Mouse (Mus musculus) hindbrain, embryonic 11.5 days (tissue): ENCODE measurements around the gene Lman2. TPM values are rescaled to one million over a fixed set of nuclear protein-coding genes. Genes with fewer than 3 reads are reported as not detected.

Source experiments
- ATAC-seq: fragments of 200-750 bp; cut with Nextera tagmentation; 2 replicates; pipeline ENCODE4 v1.8.0; 2017; ENCODE audit warnings: mild to moderate bottlenecking, moderate TSS enrichment, moderate library complexity; ENCODE audit not compliant: low FRiP score
- DNase-seq: peaks from one replicate; pipeline ENCODE4 v3.0.0-alpha.2; 2015; ENCODE audit warnings: low spot score
- H3K27ac ChIP-seq: fragments of 300-500 bp; sonication (generic); 2 replicates; pipeline ENCODE4 v1.5.1; 2014; ENCODE audit warnings: mild to moderate bottlenecking, low read depth, low read length
- H3K27me3 ChIP-seq: fragments of 300-500 bp; sonication (generic); 2 replicates; pipeline ENCODE4 v1.6.1; 2014; ENCODE audit warnings: mild to moderate bottlenecking, low read length, moderate library complexity, mixed read lengths; ENCODE audit not compliant: control insufficient read depth, insufficient read depth
- H3K36me3 ChIP-seq: fragments of 300-500 bp; sonication (generic); 2 replicates; pipeline ENCODE4 v1.6.1; 2014; ENCODE audit warnings: mild to moderate bottlenecking, low read length, moderate library complexity, mixed read lengths; ENCODE audit not compliant: control insufficient read depth, insufficient read depth
- H3K4me1 ChIP-seq: fragments of 300-500 bp; sonication (generic); replicated peaks from 2 replicates; pipeline ENCODE4 v1.6.1; 2014; ENCODE audit warnings: low read length, mixed read lengths; ENCODE audit not compliant: control insufficient read depth, insufficient read depth
- H3K4me2 ChIP-seq: fragments of 300-500 bp; sonication (generic); replicated peaks from 2 replicates; pipeline ENCODE4 v1.6.1; 2014; ENCODE audit warnings: mild to moderate bottlenecking, low read depth, low read length
- H3K4me3 ChIP-seq: fragments of 300-500 bp; sonication (generic); 2 replicates; pipeline ENCODE4 v1.5.1; 2014; ENCODE audit warnings: low read depth, low read length
- H3K9ac ChIP-seq: fragments of 300-500 bp; sonication (generic); 2 replicates; pipeline ENCODE4 v1.6.1; 2014; ENCODE audit warnings: low read depth, low read length
- H3K9me3 ChIP-seq: fragments of 300-500 bp; sonication (generic); 2 replicates; pipeline ENCODE4 v1.6.1; 2016; ENCODE audit warnings: low read length; ENCODE audit not compliant: control insufficient read depth
- WGBS: fragments of 180-500 bp; shearing (Covaris S2); extraction: QIAGEN DNeasy Blood & Tissue Kit; methylation state at CpG from one replicate; pipeline ENCODE4 v1.1.7; 2014; 5-methylcytosine and 5-hydroxymethylcytosine counted together
- polyA plus RNA-seq: library from polyadenylated mRNA; unstranded; fragments of >200 nt; fragmentation: Nextera tagmentation; extraction: Ambion mirVana; gene quantifications from 2 replicates; pipeline ENCODE4 v1.2.1, GENCODE M21; 2014

The Lman2 gene
- polyA plus RNA-seq, 1 experiment from 2014 or later, result 64.8 TPM

- Histone ChIP-seq H3K4me3 (peak overlapping the region; percentile 97), H3K9me3 (no peaks in the 10 kb centered on the region), H3K27me3 (no peaks in the 10 kb centered on the region), H3K4me1 (no peaks in the 10 kb centered on the region; the same call in 1 of the 2 replicates), H3K36me3 (no peaks in the 10 kb centered on the region), H3K27ac (no peak overlapping the region), H3K4me2 (peak overlapping the region; percentile 65), H3K9ac (peak overlapping the region; percentile 28; the same call in 1 of the 2 replicates)
- ATAC-seq (no peak), DNase-seq (no peak)
Observed at GRCm38 (mm10) chr13:55361145-55361544, 1.4 kb downstream of the Lman2 start.

- 90% methylated on average over 11 of the region's 11 CpGs for WGBS
- no peak for ATAC-seq
- H3K36me3 ChIP-seq, result peaks cover 30% of the 10 kb centered on the region
Observed at GRCm38 (mm10) chr13:55346745-55347144, 15.8 kb downstream of the Lman2 start.

GRCm38 (mm10) chr13:55344286-55344685, 18.3 kb downstream of the Lman2 start:
- no peak for DNase-seq
- 88% methylated on average over 7 of the region's 7 CpGs for WGBS

More at GRCm38 (mm10) chr13:55346745-55347144, 15.8 kb downstream of the Lman2 start:
- Histone ChIP-seq H3K4me2 (no peak overlapping the region), H3K4me3 (no peak overlapping the region), H3K9me3 (no peaks in the 10 kb centered on the region), H3K27me3 (no peaks in the 10 kb centered on the region; the same call in 1 of the 2 replicates), H3K9ac (no peak overlapping the region), H3K4me1 (no peaks in the 10 kb centered on the region), H3K27ac (no peak overlapping the region)
- DNase-seq, result no peak

GRCm38 (mm10) chr13:55342469-55342868, 20.1 kb downstream of the Lman2 start:
- Histone ChIP-seq H3K4me1 (no peaks in the 10 kb centered on the region), H3K4me2 (no peak overlapping the region), H3K4me3 (no peak overlapping the region), H3K27ac (no peak overlapping the region), H3K36me3 (peaks cover 13% of the 10 kb centered on the region), H3K9ac (no peak overlapping the region), H3K27me3 (no peaks in the 10 kb centered on the region; the same call in 1 of the 2 replicates), H3K9me3 (no peaks in the 10 kb centered on the region)
- DNase-seq (no peak), ATAC-seq (no peak)
- 41% methylated on average over 11 of the region's 11 CpGs for WGBS

More at GRCm38 (mm10) chr13:55344286-55344685, 18.3 kb downstream of the Lman2 start:
- Histone ChIP-seq H3K9ac (no peak overlapping the region), H3K9me3 (no peaks in the 10 kb centered on the region), H3K27ac (no peak overlapping the region), H3K4me1 (no peaks in the 10 kb centered on the region), H3K27me3 (no peaks in the 10 kb centered on the region; the same call in 1 of the 2 replicates), H3K36me3 (peaks cover 22% of the 10 kb centered on the region), H3K4me2 (no peak overlapping the region), H3K4me3 (no peak overlapping the region)
- ATAC-seq, result no peak

- Histone ChIP-seq H3K27me3 (no peaks in the 10 kb centered on the region; the same call in 1 of the 2 replicates), H3K9me3 (no peaks in the 10 kb centered on the region), H3K4me3 (no peak overlapping the region), H3K27ac (no peak overlapping the region), H3K36me3 (0 out of 2 replicates have a peak, but pooled peaks cover 3% of the 10 kb centered on the region), H3K9ac (no peak overlapping the region), H3K4me1 (no peaks in the 10 kb centered on the region), H3K4me2 (no peak overlapping the region)
- ATAC-seq, result no peak
- DNase-seq, result no peak
- 42% methylated on average over 2 of the region's 2 CpGs for WGBS
Observed at GRCm38 (mm10) chr13:55339259-55339658, 23.3 kb downstream of the Lman2 start.

- Histone ChIP-seq H3K4me2 (no peak overlapping the region), H3K27ac (no peak overlapping the region), H3K4me3 (no peak overlapping the region), H3K27me3 (no peaks in the 10 kb centered on the region), H3K4me1 (no peaks in the 10 kb centered on the region), H3K9me3 (no peaks in the 10 kb centered on the region), H3K36me3 (no peaks in the 10 kb centered on the region), H3K9ac (no peak overlapping the region)
- ATAC-seq, result no peak
- 63% methylated on average over 12 of the region's 12 CpGs for WGBS
- no peak for DNase-seq
Observed at GRCm38 (mm10) chr13:55338131-55339054, 24.2 kb downstream of the Lman2 start.

- Histone ChIP-seq H3K9me3 (no peaks in the 10 kb centered on the region), H3K27me3 (no peaks in the 10 kb centered on the region), H3K9ac (no peak overlapping the region), H3K4me3 (no peak overlapping the region), H3K4me2 (no peak overlapping the region), H3K27ac (no peak overlapping the region), H3K4me1 (no peaks in the 10 kb centered on the region), H3K36me3 (no peaks in the 10 kb centered on the region)
- DNase-seq, result no peak
- WGBS, result 74% methylated on average over 10 of the region's 10 CpGs
- ATAC-seq, result no peak
Observed at GRCm38 (mm10) chr13:55337341-55337975, 25.1 kb downstream of the Lman2 start.

GRCm38 (mm10) chr13:55335701-55336100, 26.9 kb downstream of the Lman2 start:
- H3K27me3 ChIP-seq, result no peaks in the 10 kb centered on the region
- no peak overlapping the region for H3K4me3 ChIP-seq
- H3K4me2 ChIP-seq, result no peak overlapping the region
- H3K27ac ChIP-seq, result no peak overlapping the region
- no peaks in the 10 kb centered on the region for H3K4me1 ChIP-seq
- 84% methylated on average over 4 of the region's 4 CpGs for WGBS
- DNase-seq (no peak), ATAC-seq (no peak)
- no peaks in the 10 kb centered on the region for H3K9me3 ChIP-seq
- H3K36me3 ChIP-seq, result no peaks in the 10 kb centered on the region
- H3K9ac ChIP-seq, result no peak overlapping the region
